Mouse (Mus musculus) stomach, embryonic 16.5 days (tissue): ENCODE measurements around the gene Rcor1. TPM values are rescaled to one million over a fixed set of nuclear protein-coding genes. Genes with fewer than 3 reads are reported as not detected.
A peak's percentile ranks its signal among the peaks of the same experiment; 100 is the strongest.

Experiments used
- ATAC-seq: fragments of 200-750 bp; cut with Nextera tagmentation; 2 replicates; pipeline ENCODE4 v1.8.0; 2017; ENCODE audit warnings: moderate number of reproducible peaks, moderate TSS enrichment; ENCODE audit not compliant: insufficient read depth, low FRiP score
- H3K27ac ChIP-seq: fragments of 300-500 bp; sonication (generic); 2 replicates; pipeline ENCODE4 v1.5.1; 2014; ENCODE audit warnings: low read length
- H3K27me3 ChIP-seq: fragments of 300-500 bp; sonication (generic); 2 replicates; pipeline ENCODE4 v1.6.1; 2014; ENCODE audit warnings: low read length, control low read depth, mixed read lengths; ENCODE audit not compliant: control insufficient read depth, insufficient read depth
- H3K36me3 ChIP-seq: fragments of 300-500 bp; sonication (generic); 2 replicates; pipeline ENCODE4 v1.6.1; 2014; ENCODE audit warnings: low read length; ENCODE audit not compliant: control insufficient read depth, insufficient read depth
- H3K4me1 ChIP-seq: fragments of 300-500 bp; sonication (generic); 2 replicates; pipeline ENCODE4 v1.6.1; 2014; ENCODE audit warnings: low read length, control low read depth, mixed read lengths; ENCODE audit not compliant: control insufficient read depth, insufficient read depth
- H3K4me2 ChIP-seq: fragments of 300-500 bp; sonication (generic); 2 replicates; pipeline ENCODE4 v1.6.1; 2014; ENCODE audit warnings: low read depth, low read length, mixed read lengths
- H3K4me3 ChIP-seq: fragments of 300-500 bp; sonication (generic); replicated peaks from 2 replicates; pipeline ENCODE4 v1.5.1; 2014; ENCODE audit warnings: mild to moderate bottlenecking, low read length
- H3K9ac ChIP-seq: fragments of 300-500 bp; sonication (generic); 2 replicates; pipeline ENCODE4 v1.6.1; 2014; ENCODE audit warnings: low read length
- H3K9me3 ChIP-seq: fragments of 300-500 bp; sonication (generic); replicated peaks from 2 replicates; pipeline ENCODE4 v1.6.1; 2016; ENCODE audit warnings: low read length, control low read depth; ENCODE audit not compliant: control insufficient read depth
- WGBS: fragments of 180-500 bp; shearing (Covaris S2); extraction: QIAGEN DNeasy Blood & Tissue Kit; methylation state at CpG from one replicate; pipeline ENCODE4 v1.1.7; 2014; 5-methylcytosine and 5-hydroxymethylcytosine counted together
- polyA plus RNA-seq: library from polyadenylated mRNA; unstranded; fragments of >200 nt; fragmentation: Nextera tagmentation; extraction: Ambion mirVana; gene quantifications from 2 replicates; pipeline ENCODE4 v1.2.1, GENCODE M21; 2015

Gene Rcor1
- polyA plus RNA-seq, 1 experiment from 2014 or later = 10.9 TPM

GRCm38 (mm10) chr12:111124601-111125260 lies 85.6 kb downstream of the Rcor1 start:
- Histone ChIP-seq H3K36me3 (no peaks in the 10 kb centered on the region), H3K9me3 (peaks cover 3% of the 10 kb centered on the region; the same call in 1 of the 2 replicates), H3K4me2 (no peak overlapping the region), H3K27ac (no peak overlapping the region), H3K27me3 (no peaks in the 10 kb centered on the region), H3K9ac (no peak overlapping the region), H3K4me3 (no peak overlapping the region), H3K4me1 (no peaks in the 10 kb centered on the region)
- WGBS = 64% methylated on average over 14 of the region's 14 CpGs
- no peak for ATAC-seq

- Histone ChIP-seq H3K9me3 (peaks cover 3% of the 10 kb centered on the region; the same call in 1 of the 2 replicates), H3K27ac (no peak overlapping the region), H3K4me3 (no peak overlapping the region), H3K36me3 (no peaks in the 10 kb centered on the region), H3K4me2 (no peak overlapping the region), H3K9ac (no peak overlapping the region), H3K4me1 (no peaks in the 10 kb centered on the region), H3K27me3 (no peaks in the 10 kb centered on the region)
- no peak for ATAC-seq
- 72% methylated on average over 6 of the region's 6 CpGs for WGBS
Observed at GRCm38 (mm10) chr12:111125666-111126065, 86.5 kb downstream of the Rcor1 start.

- 74% methylated on average over 7 of the region's 7 CpGs for WGBS
- H3K36me3 ChIP-seq = no peaks in the 10 kb centered on the region
- H3K4me3 ChIP-seq = no peak overlapping the region
- no peaks in the 10 kb centered on the region for H3K27me3 ChIP-seq
- H3K4me2 ChIP-seq = no peak overlapping the region
- ATAC-seq = no peak
- H3K27ac ChIP-seq = no peak overlapping the region
- H3K9me3 ChIP-seq = no peaks in the 10 kb centered on the region
- H3K4me1 ChIP-seq = peaks cover 3% of the 10 kb centered on the region; the same call in 1 of the 2 replicates
- no peak overlapping the region for H3K9ac ChIP-seq
Observed at GRCm38 (mm10) chr12:111134169-111134568, 95.0 kb downstream of the Rcor1 start.

- 62% methylated on average over 19 of the region's 19 CpGs for WGBS
- H3K27me3 ChIP-seq = no peaks in the 10 kb centered on the region
- H3K4me3 ChIP-seq = no peak overlapping the region
- no peak for ATAC-seq
- H3K9me3 ChIP-seq = no peaks in the 10 kb centered on the region
- no peak overlapping the region for H3K27ac ChIP-seq
- H3K9ac ChIP-seq = no peak overlapping the region
- peaks cover 3% of the 10 kb centered on the region; the same call in 1 of the 2 replicates for H3K4me1 ChIP-seq
- no peak overlapping the region for H3K4me2 ChIP-seq
- no peaks in the 10 kb centered on the region for H3K36me3 ChIP-seq
Observed at GRCm38 (mm10) chr12:111134791-111135733, 95.9 kb downstream of the Rcor1 start.

- Histone ChIP-seq H3K4me1 (peaks cover 3% of the 10 kb centered on the region; the same call in 1 of the 2 replicates), H3K4me3 (no peak overlapping the region), H3K4me2 (no peak overlapping the region), H3K36me3 (no peaks in the 10 kb centered on the region), H3K9ac (no peak overlapping the region), H3K27me3 (no peaks in the 10 kb centered on the region), H3K9me3 (no peaks in the 10 kb centered on the region), H3K27ac (no peak overlapping the region)
- ATAC-seq = no peak
- WGBS = 58% methylated on average over 3 of the region's 3 CpGs
Observed at GRCm38 (mm10) chr12:111135953-111136352, 96.8 kb downstream of the Rcor1 start.

- no peak for ATAC-seq
- H3K4me3 ChIP-seq = no peak overlapping the region
- H3K4me2 ChIP-seq = no peak overlapping the region
- H3K27me3 ChIP-seq = no peaks in the 10 kb centered on the region
- no peaks in the 10 kb centered on the region for H3K9me3 ChIP-seq
- no peak overlapping the region for H3K27ac ChIP-seq
- H3K9ac ChIP-seq = no peak overlapping the region
- peaks cover 3% of the 10 kb centered on the region; the same call in 1 of the 2 replicates for H3K4me1 ChIP-seq
- no peaks in the 10 kb centered on the region for H3K36me3 ChIP-seq
- WGBS = 51% methylated on average over 2 of the region's 2 CpGs
Observed at GRCm38 (mm10) chr12:111137079-111137478, 97.9 kb downstream of the Rcor1 start.

- H3K4me1 ChIP-seq = peaks cover 17% of the 10 kb centered on the region
- peak overlapping the region; percentile 17; the same call in 1 of the 2 replicates for H3K4me2 ChIP-seq
- H3K36me3 ChIP-seq = no peaks in the 10 kb centered on the region
- H3K9ac ChIP-seq = peak overlapping the region; percentile 39; the same call in 1 of the 2 replicates
- WGBS = 27% methylated on average over 12 of the region's 12 CpGs
- no peak overlapping the region for H3K27ac ChIP-seq
- no peak overlapping the region for H3K4me3 ChIP-seq
- no peaks in the 10 kb centered on the region for H3K9me3 ChIP-seq
- no peak for ATAC-seq
- H3K27me3 ChIP-seq = no peaks in the 10 kb centered on the region
Observed at GRCm38 (mm10) chr12:111143005-111143508, 103.9 kb downstream of the Rcor1 start.

- Histone ChIP-seq H3K36me3 (no peaks in the 10 kb centered on the region), H3K27ac (no peak overlapping the region), H3K9ac (no peak overlapping the region), H3K4me2 (no peak overlapping the region), H3K27me3 (no peaks in the 10 kb centered on the region), H3K4me3 (no peak overlapping the region), H3K9me3 (no peaks in the 10 kb centered on the region), H3K4me1 (peaks cover 17% of the 10 kb centered on the region)
- ATAC-seq = no peak
- WGBS = 69% methylated on average over 16 of the region's 16 CpGs
Observed at GRCm38 (mm10) chr12:111143509-111144063, 104.4 kb downstream of the Rcor1 start.
